Mouse (Mus musculus) cortical plate, adult 2 months (tissue): ENCODE measurements at regions not wholly inside any gene's neighbourhood (a gene's known extent, or its start where the extent isn't known, plus 50 kb on each side); places are given as distances from the start of the nearest gene placed in this dataset.

Source experiments
- CTCF ChIP-seq: fragments of 200-500 bp; IDR thresholded peaks from 2 replicates; pipeline ENCODE4 v1.5.1; 2011; ENCODE audit warnings: mild to moderate bottlenecking, control low read depth, low read length; ENCODE audit not compliant: insufficient read depth; ENCODE audit errors: extremely low read depth
- POLR2A ChIP-seq: fragments of 200-500 bp; IDR thresholded peaks from 2 replicates; pipeline ENCODE4 v1.6.1; 2011; ENCODE audit warnings: mild to moderate bottlenecking, low read length, control low read depth; ENCODE audit not compliant: insufficient read depth; ENCODE audit errors: extremely low read depth

- TF ChIP-seq POLR2A = no peak
- TF ChIP-seq CTCF = no peak
Observed at GRCm38 (mm10) chr15:97163971-97164370, 82.9 kb upstream of the Pced1b start.
